Mouse (Mus musculus) testis, adult 2 months (tissue): ENCODE results near the gene Ccdc159.

ENCODE experiments used
- CTCF ChIP-seq: fragments of 200-500 bp; IDR thresholded peaks from 2 replicates; pipeline ENCODE4 v1.5.1; 2012; ENCODE audit warnings: low read depth, mild to moderate bottlenecking, inconsistent platforms, low read length, moderate library complexity; ENCODE audit not compliant: control insufficient read depth, insufficient read depth, insufficient replicate concordance
- POLR2A ChIP-seq: fragments of 200-500 bp; IDR thresholded peaks from 2 replicates; pipeline ENCODE4 v1.6.1; 2012; ENCODE audit warnings: low read depth, mild to moderate bottlenecking, inconsistent platforms, low read length, moderate library complexity; ENCODE audit not compliant: control insufficient read depth

DNA sequence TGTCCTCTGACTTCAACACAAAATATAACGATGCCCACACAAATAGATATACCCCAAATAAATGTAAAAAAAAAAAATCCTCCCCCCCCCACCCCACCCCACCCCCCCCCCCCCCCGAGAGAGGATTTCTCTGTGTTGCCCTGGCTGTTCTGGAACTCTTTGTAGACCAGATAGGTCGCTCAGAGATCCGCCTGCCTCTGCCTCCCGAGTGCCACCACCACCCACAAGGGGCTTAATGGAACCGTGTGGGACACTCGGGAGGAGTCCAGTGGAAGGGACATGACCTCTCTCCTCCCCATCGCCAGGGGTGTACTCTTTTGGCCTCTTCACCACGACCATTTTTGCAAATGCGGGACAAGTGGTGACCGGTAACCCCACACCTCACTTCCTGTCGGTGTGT is 15.8 kb downstream of the Ccdc159 start:
- no peak for TF ChIP-seq POLR2A
- no peak for TF ChIP-seq CTCF
